Mouse (Mus musculus) liver, embryonic 11.5 days (tissue): ENCODE data around the gene Drg2. TPM values are rescaled to one million over a fixed set of nuclear protein-coding genes. Genes with fewer than 3 reads are reported as not detected.

Experiments used
- ATAC-seq: fragments of 200-750 bp; cut with Nextera tagmentation; replicated peaks from 2 replicates; pipeline ENCODE4 v1.8.0; 2017; ENCODE audit warnings: moderate number of reproducible peaks, mild to moderate bottlenecking, moderate TSS enrichment, moderate library complexity; ENCODE audit not compliant: low FRiP score
- DNase-seq: peaks from one replicate; pipeline ENCODE4 v3.0.0-alpha.2; 2017; ENCODE audit warnings: low spot score
- H3K27ac ChIP-seq: fragments of 300-500 bp; sonication (generic); 2 replicates; pipeline ENCODE4 v1.5.1; 2014; ENCODE audit warnings: mild to moderate bottlenecking, low read depth, low read length, control low read depth
- H3K27me3 ChIP-seq: fragments of 300-500 bp; sonication (generic); replicated peaks from 2 replicates; pipeline ENCODE4 v1.6.1; 2014; ENCODE audit warnings: low read length, mixed read lengths; ENCODE audit not compliant: control insufficient read depth, insufficient read depth
- H3K36me3 ChIP-seq: fragments of 300-500 bp; sonication (generic); 2 replicates; pipeline ENCODE4 v1.6.1; 2014; ENCODE audit warnings: mild to moderate bottlenecking, low read length, moderate library complexity, mixed read lengths; ENCODE audit not compliant: control insufficient read depth, insufficient read depth
- H3K4me1 ChIP-seq: fragments of 300-500 bp; sonication (generic); replicated peaks from 2 replicates; pipeline ENCODE4 v1.6.1; 2014; ENCODE audit warnings: low read length, mixed read lengths; ENCODE audit not compliant: control insufficient read depth, insufficient read depth
- H3K4me2 ChIP-seq: fragments of 300-500 bp; sonication (generic); 2 replicates; pipeline ENCODE4 v1.6.1; 2014; ENCODE audit warnings: mild to moderate bottlenecking, control low read depth, moderate library complexity
- H3K4me3 ChIP-seq: fragments of 300-500 bp; sonication (generic); 2 replicates; pipeline ENCODE4 v1.5.1; 2014; ENCODE audit warnings: low read depth, low read length, control low read depth
- H3K9ac ChIP-seq: fragments of 300-500 bp; sonication (generic); 2 replicates; pipeline ENCODE4 v1.6.1; 2014; ENCODE audit warnings: low read depth, low read length, control low read depth
- H3K9me3 ChIP-seq: fragments of 300-500 bp; sonication (generic); 2 replicates; pipeline ENCODE4 v1.6.1; 2016; ENCODE audit warnings: low read length, inconsistent platforms, mixed read lengths; ENCODE audit not compliant: control insufficient read depth
- WGBS: fragments of 180-500 bp; shearing (Covaris S2); extraction: QIAGEN DNeasy Blood & Tissue Kit; methylation state at CpG from one replicate; pipeline ENCODE4 v1.1.7; 2014; 5-methylcytosine and 5-hydroxymethylcytosine counted together
- polyA plus RNA-seq: library from polyadenylated mRNA; unstranded; fragments of >200 nt; fragmentation: Nextera tagmentation; extraction: Ambion mirVana; gene quantifications from 2 replicates; pipeline ENCODE4 v1.2.1, GENCODE M21; 2014

Drg2 gene
- 98.5 and 105 TPM in 2 replicates for polyA plus RNA-seq

GRCm38 (mm10) chr11:60454080-60454744 is at the start of gene Drg2:
TSS of gene Drg2 (plus strand) at chr11:60454591.
- WGBS = 4% methylated on average over 27 of the region's 27 CpGs

DNA sequence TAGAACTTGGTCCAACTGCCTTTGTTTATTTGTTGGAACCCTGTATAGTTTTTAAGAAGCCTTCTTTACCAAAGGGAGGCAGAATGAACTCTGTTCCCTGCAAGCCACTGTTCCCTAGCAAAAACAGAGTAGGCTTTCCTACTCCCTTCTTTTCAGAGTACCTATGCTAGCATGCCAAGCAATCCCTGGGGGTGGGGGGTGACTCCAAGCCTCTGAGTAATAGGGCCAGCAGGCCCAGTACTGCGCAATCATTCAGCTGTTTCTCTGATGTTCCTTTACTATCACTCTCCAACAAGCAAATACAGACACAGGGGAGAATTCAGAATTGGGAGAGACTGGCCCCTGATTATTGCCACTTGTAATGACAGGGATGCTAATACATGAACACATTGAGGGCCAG is 47.8 kb upstream of the Drg2 start:
- H3K36me3 ChIP-seq = peaks cover 22% of the 10 kb centered on the region

More at GRCm38 (mm10) chr11:60454080-60454744, at the start of gene Drg2:
- ATAC-seq (peak; percentile 94), DNase-seq (peak; percentile 89)
- Histone ChIP-seq H3K27me3 (no peaks in the 10 kb centered on the region), H3K27ac (peak within 1 kb of the TSS; percentile 26; the same call in 1 of the 2 replicates), H3K4me1 (peaks cover 9% of the 10 kb centered on the region; the same call in 1 of the 2 replicates), H3K36me3 (peaks cover 12% of the 10 kb centered on the region), H3K9ac (peak within 1 kb of the TSS; percentile 79), H3K4me2 (peak within 1 kb of the TSS; percentile 68), H3K4me3 (peak within 1 kb of the TSS; percentile 71), H3K9me3 (no peaks in the 10 kb centered on the region)

DNA sequence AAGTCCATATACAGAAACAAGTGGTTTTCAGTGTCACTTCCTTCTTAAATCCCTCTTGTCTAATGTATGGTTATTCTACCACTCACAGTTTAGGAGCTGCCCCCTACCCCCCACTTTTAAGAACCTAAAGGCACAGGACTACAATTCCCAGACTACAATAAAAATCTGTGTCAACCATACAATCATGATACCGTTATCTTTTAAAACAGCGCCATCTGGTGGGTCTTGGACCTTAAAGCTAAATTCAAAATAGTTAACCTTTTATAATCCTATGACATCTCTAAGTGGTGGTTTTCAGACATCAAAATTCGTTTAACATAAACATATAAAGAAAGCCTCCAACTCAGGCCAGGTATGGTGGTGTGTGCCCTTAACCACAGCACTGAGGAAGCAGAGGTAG is 42.2 kb upstream of the Drg2 start:
- Histone ChIP-seq H3K27me3 (no peaks in the 10 kb centered on the region), H3K36me3 (peaks cover 9% of the 10 kb centered on the region), H3K9ac (no peak overlapping the region), H3K4me1 (peaks cover 7% of the 10 kb centered on the region; the same call in 1 of the 2 replicates), H3K4me3 (no peak overlapping the region), H3K27ac (no peak overlapping the region), H3K9me3 (no peaks in the 10 kb centered on the region), H3K4me2 (no peak overlapping the region)
- DNase-seq = no peak
- 14% methylated on average over 3 of the region's 3 CpGs for WGBS
- ATAC-seq = no peak

More for the DNA sequence above, 47.8 kb upstream of the Drg2 start:
- DNase-seq = no peak
- Histone ChIP-seq H3K4me3 (no peak overlapping the region), H3K9me3 (no peaks in the 10 kb centered on the region), H3K9ac (no peak overlapping the region), H3K27me3 (no peaks in the 10 kb centered on the region), H3K4me2 (no peak overlapping the region), H3K27ac (no peak overlapping the region), H3K4me1 (no peaks in the 10 kb centered on the region)
- ATAC-seq = no peak
- 100% methylated on average over 1 of the region's 1 CpGs for WGBS

- Histone ChIP-seq H3K4me1 (peaks cover 7% of the 10 kb centered on the region; the same call in 1 of the 2 replicates), H3K4me2 (no peak overlapping the region), H3K9me3 (no peaks in the 10 kb centered on the region), H3K9ac (no peak overlapping the region), H3K27ac (no peak overlapping the region), H3K4me3 (no peak overlapping the region), H3K36me3 (peaks cover 7% of the 10 kb centered on the region), H3K27me3 (no peaks in the 10 kb centered on the region)
- WGBS = 83% methylated on average over 2 of the region's 2 CpGs
- no peak for DNase-seq
- no peak for ATAC-seq
Observed at GRCm38 (mm10) chr11:60412921-60413320, 41.5 kb upstream of the Drg2 start.

- H3K9me3 ChIP-seq = no peaks in the 10 kb centered on the region
- peak; percentile 29 for ATAC-seq
- H3K27ac ChIP-seq = peak overlapping the region; percentile 49; the same call in 1 of the 2 replicates
- H3K9ac ChIP-seq = peak overlapping the region; percentile 85
- WGBS = under 1% methylated on average over 21 of the region's 21 CpGs
- H3K4me1 ChIP-seq = peaks cover 17% of the 10 kb centered on the region
- H3K27me3 ChIP-seq = no peaks in the 10 kb centered on the region
- peak overlapping the region; percentile 86 for H3K4me2 ChIP-seq
- peak overlapping the region; percentile 90 for H3K4me3 ChIP-seq
- no peak for DNase-seq
- H3K36me3 ChIP-seq = no peaks in the 10 kb centered on the region
Observed at GRCm38 (mm10) chr11:60416590-60416962, 37.8 kb upstream of the Drg2 start.

DNA sequence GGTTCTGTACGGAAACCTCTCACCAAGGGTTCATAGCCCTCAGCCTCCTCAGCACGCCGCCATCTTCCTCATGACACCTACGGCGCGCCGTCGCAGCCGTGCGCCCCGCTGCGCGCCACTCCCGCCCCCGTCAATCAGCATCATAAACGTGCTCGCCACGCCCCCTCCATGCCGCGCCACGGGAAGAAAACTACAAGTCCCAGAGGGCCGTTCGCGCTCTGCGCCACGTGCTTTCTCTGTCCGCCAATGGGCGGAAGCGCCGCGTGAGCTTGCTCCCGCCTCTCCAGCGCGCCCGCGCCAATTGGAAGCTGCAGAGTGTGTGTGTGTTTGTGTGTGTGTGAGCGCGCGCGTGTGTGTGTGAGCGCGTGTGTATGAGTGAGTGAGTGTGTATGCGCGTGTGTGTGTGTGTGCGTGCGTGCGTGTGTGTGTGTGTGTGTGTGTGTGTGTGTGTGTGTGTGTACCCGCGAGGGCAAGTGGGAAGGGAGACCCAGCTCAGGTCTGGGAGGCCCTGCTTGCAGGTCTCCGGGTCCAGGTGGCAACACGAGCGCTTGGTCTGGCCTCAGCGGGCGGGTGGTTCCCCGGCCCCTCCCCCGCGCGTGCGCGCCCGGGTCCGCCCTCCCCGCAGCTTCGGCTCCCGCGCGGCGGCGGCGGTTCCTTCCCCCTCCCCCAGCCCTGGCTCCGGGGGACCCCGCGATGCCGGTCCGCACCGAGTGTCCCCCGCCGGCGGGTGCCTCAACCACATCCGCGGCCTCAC is 37.3 kb upstream of the Drg2 start, which contains the start of gene Gid4:
TSS of gene Gid4 (plus strand) at position 183 of the 754 bp plus-strand sequence.
- H3K4me1 ChIP-seq = peaks cover 17% of the 10 kb centered on the region
- no peaks in the 10 kb centered on the region for H3K36me3 ChIP-seq
- H3K4me3 ChIP-seq = peak within 1 kb of the TSS; percentile 90
- ATAC-seq (peak; percentile 95), DNase-seq (peak; percentile 98)
- H3K9me3 ChIP-seq = no peaks in the 10 kb centered on the region
- WGBS = under 1% methylated on average over 76 of the region's 81 CpGs
- no peaks in the 10 kb centered on the region for H3K27me3 ChIP-seq
- peak within 1 kb of the TSS; percentile 86 for H3K4me2 ChIP-seq
- H3K9ac ChIP-seq = peak within 1 kb of the TSS; percentile 95
- H3K27ac ChIP-seq = peak within 1 kb of the TSS; percentile 88

- DNase-seq (peak; percentile 70), ATAC-seq (peak; percentile 40)
- Histone ChIP-seq H3K4me2 (peak within 1 kb of the TSS; percentile 86), H3K9ac (peak within 1 kb of the TSS; percentile 95), H3K27me3 (no peaks in the 10 kb centered on the region), H3K36me3 (no peaks in the 10 kb centered on the region), H3K4me1 (peaks cover 17% of the 10 kb centered on the region), H3K27ac (peak within 1 kb of the TSS; percentile 88), H3K4me3 (peak within 1 kb of the TSS; percentile 90), H3K9me3 (no peaks in the 10 kb centered on the region)
- under 1% methylated on average over 38 of the region's 39 CpGs for WGBS
Observed at GRCm38 (mm10) chr11:60417717-60418472, 36.5 kb upstream of the Drg2 start, which contains the start of gene Atpaf2. TSS of gene Atpaf2 (minus strand) at chr11:60418457.

- no peaks in the 10 kb centered on the region for H3K27me3 ChIP-seq
- peak overlapping the region; percentile 95 for H3K9ac ChIP-seq
- ATAC-seq (no peak), DNase-seq (no peak)
- H3K9me3 ChIP-seq = no peaks in the 10 kb centered on the region
- H3K4me1 ChIP-seq = peaks cover 17% of the 10 kb centered on the region
- H3K36me3 ChIP-seq = no peaks in the 10 kb centered on the region
- peak overlapping the region; percentile 90 for H3K4me3 ChIP-seq
- peak overlapping the region; percentile 88; the same call in 1 of the 2 replicates for H3K27ac ChIP-seq
- peak overlapping the region; percentile 86 for H3K4me2 ChIP-seq
- 7% methylated on average over 6 of the region's 6 CpGs for WGBS
Observed at GRCm38 (mm10) chr11:60418473-60418803, 36.0 kb upstream of the Drg2 start.
